Mouse (Mus musculus) adrenal gland, adult 2 months (tissue): ENCODE measurements around the gene Grid1. TPM values are rescaled to one million over a fixed set of nuclear protein-coding genes. Genes with fewer than 3 reads are reported as not detected.
A peak's percentile ranks its signal among the peaks of the same experiment; 100 is the strongest.

Source experiments
- DNase-seq: peaks from one replicate; pipeline ENCODE4 v3.0.0; 2021
- polyA plus RNA-seq: library from polyadenylated mRNA; depleted of rRNA; stranded (reverse); fragments of >200 nt; gene quantifications from 2 replicates; pipeline ENCODE4 v1.2.3, GENCODE M21; 2012
- total RNA-seq, 2 experiments: library from RNA; stranded (reverse); gene quantifications; 2 replicates each; pipeline ENCODE4 v1.2.3; 2021

Gene Grid1
- total and polyA plus RNA-seq, 3 experiments: 0.18 to 0.63 (median 0.62) TPM

DNA sequence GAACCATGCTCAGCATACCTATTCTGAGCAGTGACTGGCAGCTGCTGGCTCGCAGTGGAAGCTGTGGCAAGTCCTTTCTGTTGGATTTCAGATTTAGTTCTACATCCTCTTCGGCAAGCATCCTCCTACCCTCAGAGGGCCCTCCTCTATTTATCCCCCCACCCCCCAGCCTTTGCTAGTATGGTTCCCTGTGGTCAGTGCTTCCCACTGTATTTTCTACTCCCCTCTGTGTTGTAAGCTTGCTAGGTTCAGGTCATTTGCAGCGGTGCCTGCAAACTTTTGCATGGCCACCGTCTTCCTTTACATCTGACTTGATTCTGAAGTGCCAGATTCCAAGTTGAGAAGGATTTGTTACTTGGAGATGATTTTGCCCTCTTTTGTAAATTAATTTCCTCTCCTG lies 378.5 kb downstream of the Grid1 start:
- DNase-seq: no peak

- no peak for DNase-seq
Observed at GRCm38 (mm10) chr14:35198899-35199298, 379.0 kb downstream of the Grid1 start.

GRCm38 (mm10) chr14:35209444-35209843 lies 389.5 kb downstream of the Grid1 start:
- no peak for DNase-seq

GRCm38 (mm10) chr14:35219021-35219420 lies 399.1 kb downstream of the Grid1 start:
- DNase-seq: peak; percentile 51

DNA sequence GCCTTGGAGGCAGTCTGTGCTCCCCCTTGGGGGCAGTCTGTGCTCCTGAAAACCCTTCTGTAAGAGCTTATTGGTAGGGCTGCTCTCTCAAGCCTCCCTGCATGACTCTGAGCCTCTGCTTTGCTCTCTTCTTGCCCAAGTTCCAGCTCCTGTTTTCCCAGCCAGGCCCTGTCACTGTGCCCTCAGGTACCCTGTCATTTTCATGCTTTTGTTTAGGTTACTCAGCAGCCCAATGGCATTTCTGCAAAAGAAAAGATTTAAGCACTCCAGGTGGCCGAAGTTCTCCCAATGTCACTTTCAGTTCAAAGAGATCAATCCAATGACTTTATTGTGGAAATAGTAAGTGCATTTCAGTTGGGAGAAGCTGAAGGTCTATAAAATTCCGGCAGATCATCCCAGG lies 402.3 kb downstream of the Grid1 start:
- DNase-seq: no peak

- no peak for DNase-seq
Observed at GRCm38 (mm10) chr14:35227581-35227980, 407.7 kb downstream of the Grid1 start.

DNA sequence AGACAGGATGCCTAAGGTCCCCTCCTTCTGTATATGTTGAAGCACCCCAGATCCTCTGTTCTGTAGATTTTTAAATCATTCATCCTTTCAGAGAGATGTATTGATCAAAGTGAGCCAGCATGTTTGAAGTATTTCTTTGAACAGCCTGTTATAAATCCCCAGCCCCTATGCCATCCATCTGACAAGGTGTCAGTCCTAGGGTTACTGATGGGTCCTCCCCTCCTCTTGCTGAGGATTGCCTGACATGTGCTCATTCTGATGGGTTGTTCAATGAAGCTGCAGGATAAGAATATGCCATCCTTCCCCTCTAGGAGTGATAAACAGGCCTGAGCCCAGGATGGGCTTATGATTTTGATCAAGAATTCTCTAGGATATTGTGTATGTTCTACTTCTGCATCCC lies 411.5 kb downstream of the Grid1 start:
- no peak for DNase-seq

- DNase-seq: no peak
Observed at GRCm38 (mm10) chr14:35242882-35243281, 423.0 kb downstream of the Grid1 start.

- no peak for DNase-seq
Observed at GRCm38 (mm10) chr14:35244776-35245548, 425.1 kb downstream of the Grid1 start.

GRCm38 (mm10) chr14:35250412-35250811 lies 430.5 kb downstream of the Grid1 start:
- no peak for DNase-seq

GRCm38 (mm10) chr14:35254477-35254876 lies 434.6 kb downstream of the Grid1 start:
- DNase-seq: no peak

DNA sequence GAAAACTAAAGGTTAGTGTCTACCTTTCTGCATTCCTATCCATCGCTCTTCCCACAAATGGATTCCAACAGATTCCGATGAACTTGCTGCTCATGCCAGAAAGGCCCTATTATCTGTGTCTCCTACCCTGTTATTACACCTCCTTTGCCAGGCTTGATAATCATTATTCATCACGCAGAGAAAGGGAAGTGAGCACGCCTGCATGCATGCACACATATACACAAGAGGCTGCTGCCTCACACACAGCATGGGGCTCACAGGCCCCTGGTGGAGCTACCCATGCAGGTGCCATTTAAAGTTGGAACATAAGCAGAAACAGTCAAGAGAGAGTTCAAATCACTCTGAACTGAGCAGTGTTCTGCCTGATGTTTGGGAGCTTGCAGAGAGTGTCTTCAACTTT lies 450.4 kb downstream of the Grid1 start:
- no peak for DNase-seq

GRCm38 (mm10) chr14:35309201-35309600 lies 489.3 kb downstream of the Grid1 start:
- no peak for DNase-seq

GRCm38 (mm10) chr14:35313380-35314299 lies 493.7 kb downstream of the Grid1 start:
- peak; percentile 10 for DNase-seq

GRCm38 (mm10) chr14:35326306-35326705 lies 506.4 kb downstream of the Grid1 start:
- no peak for DNase-seq

DNA sequence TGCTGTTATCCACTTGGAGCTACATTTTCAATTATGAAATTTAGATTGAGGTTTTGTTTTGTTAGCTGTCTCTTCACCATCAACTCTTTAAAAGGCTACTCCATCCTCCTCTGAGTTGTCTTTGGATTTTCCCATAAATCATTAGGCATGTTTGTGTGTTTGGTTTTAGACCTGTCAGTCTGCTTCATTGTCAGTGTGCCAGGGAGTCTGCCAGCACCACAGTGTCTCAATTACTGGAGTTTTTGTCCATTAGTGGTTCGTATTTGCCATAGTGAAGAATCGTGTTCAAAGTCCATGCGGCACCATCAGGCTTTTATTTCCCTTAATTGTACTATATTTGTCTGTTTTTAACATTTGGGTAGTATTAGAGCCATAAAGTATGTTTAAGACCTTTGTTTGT lies 516.7 kb downstream of the Grid1 start:
- no peak for DNase-seq

DNA sequence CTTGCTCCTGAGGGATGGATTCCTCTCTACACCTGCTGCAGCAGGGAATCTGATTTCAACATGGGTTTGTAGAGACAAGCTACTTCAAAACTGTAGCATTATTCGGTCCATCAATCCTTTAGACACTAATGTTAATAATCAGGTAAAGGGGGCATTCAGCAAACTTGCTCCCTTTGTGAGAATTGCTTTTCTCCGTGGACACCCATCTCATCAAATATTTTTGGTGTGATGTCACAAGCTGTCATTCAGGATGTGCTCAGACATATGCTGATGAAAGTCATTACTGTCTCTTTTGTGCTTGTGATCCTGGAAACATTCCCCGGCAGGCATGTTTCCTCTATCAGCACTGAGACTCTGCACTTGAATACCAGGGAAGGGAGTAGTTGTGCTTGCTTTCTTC lies 536.1 kb downstream of the Grid1 start:
- no peak for DNase-seq

DNA sequence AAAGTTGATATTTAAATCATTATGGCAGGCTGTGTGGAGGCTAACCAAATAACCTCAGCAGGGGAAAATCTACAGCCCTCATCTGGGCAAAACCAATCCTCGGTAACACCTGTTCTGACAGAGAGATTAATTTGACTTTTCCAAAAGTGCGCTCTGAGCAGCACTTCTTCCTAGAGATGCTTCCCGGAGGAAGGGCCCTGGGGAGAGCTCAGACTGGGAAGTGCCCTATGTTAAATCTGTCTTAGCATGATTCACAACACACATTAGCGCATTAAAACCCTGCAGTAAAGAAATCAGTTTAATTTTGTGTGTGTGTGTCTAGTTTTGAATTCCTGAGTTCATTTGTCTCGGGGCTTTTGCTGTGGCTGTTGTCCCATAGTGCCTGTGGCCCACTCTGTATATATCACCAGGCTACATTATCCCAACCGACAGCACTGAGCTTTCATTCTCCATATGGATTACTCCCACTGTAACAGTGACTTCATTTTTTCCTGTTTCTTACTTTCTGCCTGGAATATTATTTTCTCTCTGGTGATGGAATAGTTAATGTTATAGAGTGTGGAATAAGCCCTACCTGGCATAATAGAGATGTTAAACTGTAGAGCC lies 536.7 kb downstream of the Grid1 start:
- DNase-seq: no peak

DNA sequence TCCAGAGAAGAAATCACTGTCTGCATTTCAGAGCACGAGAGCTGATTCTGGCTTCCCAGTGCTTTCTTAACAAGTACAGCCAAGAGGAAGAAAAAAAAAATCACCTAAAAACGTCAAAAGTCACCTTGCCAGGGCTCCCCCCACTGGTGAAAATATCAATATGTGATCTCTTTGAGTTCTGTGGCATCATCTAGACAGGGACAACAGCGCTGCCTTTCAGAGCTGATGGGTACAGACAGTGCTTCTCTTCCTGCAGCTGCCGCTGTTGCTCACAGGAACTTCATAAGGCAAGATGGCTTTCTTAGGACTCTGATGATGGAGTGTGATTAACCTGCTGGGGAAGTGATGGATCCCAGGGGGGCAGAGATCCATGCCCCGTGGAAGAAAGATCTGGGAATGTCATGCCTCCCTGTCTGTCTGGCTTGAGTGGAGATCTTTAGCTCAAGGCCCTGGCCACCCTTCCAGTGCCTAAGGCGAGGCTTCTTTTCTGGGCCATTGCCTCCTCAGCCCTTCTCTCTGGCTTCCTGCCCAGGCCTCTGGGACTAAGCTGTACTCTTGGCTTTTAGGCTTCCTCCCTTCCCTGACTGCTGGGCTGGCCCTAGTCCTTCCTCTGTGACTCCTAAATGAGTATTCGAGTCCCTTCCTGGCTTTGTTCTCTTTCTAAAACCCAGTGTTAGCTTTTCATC lies 538.4 kb downstream of the Grid1 start:
- peak; percentile 5 for DNase-seq

GRCm38 (mm10) chr14:35365177-35365944 lies 545.5 kb downstream of the Grid1 start:
- DNase-seq: no peak

- DNase-seq: no peak
Observed at GRCm38 (mm10) chr14:35374374-35374773, 554.5 kb downstream of the Grid1 start.
